Mouse (Mus musculus) left cerebral cortex, postnatal 14 days (tissue): ENCODE data around the gene Cacng6. TPM values are rescaled to one million over a fixed set of nuclear protein-coding genes. Genes with fewer than 3 reads are reported as not detected.

Experiments
- DNase-seq, 2 experiments: peaks; one replicate each; pipeline ENCODE4 v3.0.0; 2021 to 2022; ENCODE audit warnings: low spot score in 2 of 2, mixed read lengths in 1 of 2
- intact Hi-C: fragments of 180-260 bp; cut with DNase I; formaldehyde crosslinking; loops from one replicate; pipeline ENCODE4 v1.15.1; 2025
- total RNA-seq, 2 experiments: library from RNA; stranded (reverse); gene quantifications; 2 replicates each; pipeline ENCODE4 v1.2.3; 2021

The Cacng6 gene
- total RNA-seq, 2 experiments from 2014 or later: 2.0 to 2.7 TPM

GRCm38 (mm10) chr7:3414888-3415287 is 9.1 kb upstream of the Cacng6 start:
- intact Hi-C loops: no loop called here
- DNase-seq: peak in 1 of 2 experiments; percentile 39

DNA sequence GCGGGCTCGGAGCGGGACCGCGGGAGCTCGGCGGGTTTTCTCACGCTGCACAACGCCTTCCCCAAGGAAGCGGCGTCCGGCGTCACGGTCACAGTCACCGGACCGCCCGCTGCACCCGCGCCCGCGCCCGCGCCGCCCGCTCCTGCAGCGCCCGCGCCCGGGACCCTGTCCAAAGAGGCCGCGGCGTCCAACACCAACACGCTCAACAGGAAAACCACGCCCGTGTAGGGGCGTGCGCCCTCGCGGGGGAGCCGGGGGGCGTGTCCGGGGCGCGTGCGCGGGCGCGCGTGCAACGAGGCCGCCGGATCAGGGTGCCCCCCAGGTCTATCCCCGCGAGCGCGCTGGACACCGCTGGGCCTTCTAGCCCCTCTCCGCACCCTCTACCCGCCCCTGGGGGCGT is 8.6 kb upstream of the Cacng6 start:
- DNase-seq: peak in 1 of 2 experiments; percentile 32
- intact Hi-C loops: no loop called here

- intact Hi-C loops: no loop called here
- no peak for DNase-seq
Measured at GRCm38 (mm10) chr7:3419941-3420340, 4.1 kb upstream of the Cacng6 start.

DNA sequence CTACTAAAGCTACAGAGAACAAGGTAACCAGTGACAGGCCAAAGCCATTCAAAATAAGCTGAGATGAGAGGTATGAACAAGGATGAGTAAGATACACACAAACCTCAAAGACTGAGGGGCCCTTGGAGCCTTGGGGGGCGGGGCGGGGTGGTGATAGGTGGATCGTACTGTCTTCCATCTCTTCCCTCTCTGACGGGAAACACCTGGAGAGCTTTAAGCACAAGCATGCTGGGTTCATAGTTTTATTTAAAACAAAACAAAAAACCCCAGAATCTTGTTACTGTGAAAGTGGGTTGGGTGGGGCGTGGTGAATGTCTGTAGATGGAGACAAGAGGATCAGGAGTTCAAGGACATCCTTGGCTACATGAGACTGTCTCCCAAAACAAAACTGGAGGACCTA is 3.5 kb upstream of the Cacng6 start:
- intact Hi-C loops: no loop called here
- no peak for DNase-seq

GRCm38 (mm10) chr7:3421297-3421696 is 2.7 kb upstream of the Cacng6 start:
- intact Hi-C loops: no loop called here
- DNase-seq: no peak

- intact Hi-C loops: no loop called here
Measured at GRCm38 (mm10) chr7:3422051-3422450, 1.9 kb upstream of the Cacng6 start.

GRCm38 (mm10) chr7:3423430-3423829 is 565 bp upstream of the Cacng6 start:
- no peak for DNase-seq

More at GRCm38 (mm10) chr7:3422051-3422450, 1.9 kb upstream of the Cacng6 start:
- DNase-seq: no peak

DNA sequence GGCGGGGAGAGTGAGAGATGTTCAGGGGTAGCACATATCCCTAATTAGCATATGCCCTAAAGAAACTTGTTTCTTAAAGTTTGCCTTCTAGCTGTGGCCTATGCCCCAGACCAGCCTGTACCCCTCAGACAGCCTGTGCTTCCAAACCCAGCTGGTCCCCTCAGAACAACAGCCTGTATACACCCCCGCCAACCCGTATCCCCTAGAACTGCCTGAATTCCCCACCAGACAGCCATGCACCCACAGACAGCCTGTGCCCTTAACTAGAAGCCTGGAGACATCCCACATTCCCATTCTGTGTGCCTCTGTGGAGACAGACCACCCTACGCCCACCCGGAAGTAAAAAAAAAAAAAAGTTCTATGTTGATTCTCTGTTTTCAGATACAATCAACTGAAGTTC is 1.1 kb downstream of the Cacng6 start:
- intact Hi-C loops: no loop called here
- no peak for DNase-seq

More at GRCm38 (mm10) chr7:3423430-3423829, 565 bp upstream of the Cacng6 start:
- intact Hi-C loops: no loop called here

- intact Hi-C loops: no loop called here
- DNase-seq: no peak
Measured at GRCm38 (mm10) chr7:3430161-3430560, 6.2 kb downstream of the Cacng6 start.

- intact Hi-C loops: no loop called here
- peak in 1 of 2 experiments; percentile 73 for DNase-seq
Measured at GRCm38 (mm10) chr7:3432066-3432465, 8.1 kb downstream of the Cacng6 start.

- intact Hi-C loops: no loop called here
- no peak for DNase-seq
Measured at GRCm38 (mm10) chr7:3437941-3438340, 13.9 kb downstream of the Cacng6 start.

GRCm38 (mm10) chr7:3439984-3440383 is 16.0 kb downstream of the Cacng6 start:
- intact Hi-C loops: no loop called here
- no peak for DNase-seq

DNA sequence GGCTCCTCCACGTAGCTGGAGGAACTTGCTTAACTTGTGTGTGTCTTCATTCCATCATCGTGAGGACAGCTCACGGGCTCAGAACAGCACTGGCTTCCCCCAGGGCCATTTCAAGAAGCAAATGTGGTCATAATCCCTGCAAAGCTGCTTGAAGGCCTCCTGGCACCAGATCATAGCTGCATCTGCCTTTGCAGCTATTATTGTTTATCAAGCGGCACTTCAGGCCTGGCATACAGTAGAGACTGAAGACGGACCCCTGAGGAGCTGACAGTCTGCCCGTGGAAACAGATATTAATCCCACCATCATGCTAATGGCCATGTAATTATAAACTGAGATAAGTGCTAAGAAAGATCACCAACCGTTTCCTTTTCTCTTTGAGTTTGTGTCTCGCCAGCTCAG is 16.5 kb downstream of the Cacng6 start:
- intact Hi-C loops: no loop called here
- no peak for DNase-seq

GRCm38 (mm10) chr7:3442476-3443062 is 18.6 kb downstream of the Cacng6 start:
- DNase-seq: no peak
- intact Hi-C loops: no loop called here

GRCm38 (mm10) chr7:3444678-3445077 is 20.7 kb downstream of the Cacng6 start:
- no peak for DNase-seq
- intact Hi-C loops: no loop called here

DNA sequence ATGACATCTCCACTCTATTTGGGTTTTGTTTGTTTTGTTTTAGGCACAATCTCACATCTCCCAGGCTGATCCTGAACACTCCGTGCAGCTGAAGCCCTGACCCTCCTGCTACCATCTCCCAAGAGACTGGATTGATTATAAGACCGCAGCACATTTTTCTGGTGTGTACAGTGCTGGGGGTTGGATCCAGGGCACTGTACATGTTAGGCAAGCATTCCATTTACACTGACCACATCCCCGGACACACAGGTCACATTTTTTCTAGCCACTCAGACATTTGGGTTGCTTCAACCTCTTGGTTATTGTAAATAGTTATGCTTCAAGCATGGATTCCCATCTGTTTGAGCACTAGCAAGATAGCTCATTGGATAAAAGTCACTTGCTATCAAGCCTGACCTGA is 22.6 kb downstream of the Cacng6 start:
- intact Hi-C loops: loop anchor here (2.0 kb wide), 1 partner anchor 224 kb away; no protein-coding TSS in a partner anchor
- DNase-seq: no peak

DNA sequence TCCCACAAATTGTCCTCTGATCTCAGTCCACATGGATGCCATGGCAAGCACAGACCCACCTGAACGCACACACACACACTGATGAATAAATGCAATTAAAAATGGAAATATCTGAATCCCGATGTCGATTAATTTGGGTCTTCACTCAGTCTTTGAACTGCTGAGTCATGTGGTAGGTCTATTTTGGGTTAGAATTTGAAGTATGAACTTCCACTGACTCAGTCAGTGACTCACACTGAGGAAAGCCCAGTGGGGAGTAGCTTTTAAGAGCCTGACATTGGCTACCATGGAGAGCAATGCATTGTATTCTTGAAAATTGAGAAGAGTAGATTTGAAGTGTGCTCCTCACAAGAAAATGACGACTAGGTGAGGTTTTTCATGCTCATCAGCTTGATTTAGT is 23.0 kb downstream of the Cacng6 start:
- intact Hi-C loops: loop anchor here (2.0 kb wide), 1 partner anchor 224 kb away; no protein-coding TSS in a partner anchor
- DNase-seq: no peak

DNA sequence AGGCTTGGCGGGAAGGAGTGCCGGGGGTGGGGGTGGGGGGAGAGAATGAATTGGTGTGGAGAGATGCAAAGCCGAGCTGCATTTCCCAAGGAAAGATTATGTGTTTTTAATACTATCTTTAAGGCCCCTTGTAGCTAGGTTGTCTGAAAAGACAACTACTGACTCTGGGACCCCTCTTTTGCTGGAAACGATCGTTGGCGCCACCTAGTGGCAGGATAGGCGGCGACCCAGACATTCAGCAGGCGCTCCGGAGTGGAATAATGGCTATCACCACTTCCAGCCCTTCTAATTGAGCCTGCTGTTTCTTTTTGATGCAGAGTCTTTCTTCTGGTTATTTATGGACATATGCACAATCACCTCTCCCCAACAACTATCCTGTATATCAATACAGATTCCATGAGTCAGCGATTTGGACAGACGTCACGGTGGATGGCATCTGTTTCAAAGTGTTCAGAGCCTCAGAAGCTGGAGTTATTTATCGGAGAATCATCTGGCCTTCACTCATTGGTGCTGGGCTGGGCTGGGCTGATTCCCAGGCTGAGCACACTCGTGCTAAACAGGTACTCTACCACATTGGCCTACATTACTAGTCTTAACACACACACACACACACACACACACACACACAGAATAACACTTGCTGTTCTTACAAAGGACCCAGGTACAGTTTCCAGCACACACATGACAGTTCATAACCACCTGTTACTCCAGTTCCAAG is 24.9 kb downstream of the Cacng6 start:
- DNase-seq: peak; percentile 77 to 88

DNA sequence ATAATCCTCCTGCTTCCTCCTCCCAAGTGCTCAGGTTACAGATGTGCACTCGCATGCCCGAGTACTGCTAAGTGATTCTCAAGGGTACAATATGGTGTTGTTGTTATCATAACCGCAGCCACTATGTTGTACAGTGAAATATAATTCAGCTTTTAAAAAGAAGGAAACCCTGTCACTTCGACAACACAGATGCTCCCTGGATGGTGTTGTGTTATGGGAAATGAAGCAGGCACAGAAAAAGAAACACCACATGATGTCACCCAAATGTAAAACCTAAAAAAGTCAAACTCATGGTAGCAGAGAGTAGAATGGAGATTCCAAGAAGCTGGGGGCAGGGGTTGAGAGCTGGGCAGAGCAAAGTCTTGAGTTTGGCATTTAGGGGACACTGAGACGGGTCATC is 26.7 kb downstream of the Cacng6 start:
- intact Hi-C loops: no loop called here
- peak in 1 of 2 experiments; percentile 62 for DNase-seq

More for the DNA sequence above, 24.9 kb downstream of the Cacng6 start:
- intact Hi-C loops: loop anchor here (2.0 kb wide), 1 partner anchor 118 kb away; no protein-coding TSS in a partner anchor

DNA sequence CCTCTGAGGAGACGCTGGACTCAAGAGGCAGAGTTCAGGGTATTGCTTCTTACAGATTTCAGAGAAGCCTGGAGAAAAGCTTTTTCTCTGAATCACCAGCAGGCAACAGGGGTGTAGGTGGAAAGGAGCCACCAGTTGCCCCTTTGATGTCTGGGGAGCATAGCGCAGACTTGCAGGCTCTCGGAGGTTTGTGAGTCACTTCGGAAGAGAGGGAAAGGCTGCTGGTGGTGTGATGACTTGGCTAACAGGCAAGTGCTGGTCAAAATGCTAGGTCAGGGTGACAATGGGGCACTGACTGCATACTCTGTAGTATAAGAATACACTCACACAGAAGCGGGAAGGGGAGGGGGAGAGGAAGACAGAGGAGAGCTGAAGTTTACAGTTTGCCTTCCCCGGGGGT is 27.2 kb downstream of the Cacng6 start:
- intact Hi-C loops: no loop called here

More for the DNA sequence above, 27.2 kb downstream of the Cacng6 start:
- no peak for DNase-seq
